Mouse (Mus musculus): Measurements from ENCODE around the gene Ndufc2. TPM values are rescaled to one million over a fixed set of nuclear protein-coding genes. Genes with fewer than 3 reads are reported as not detected.

Gene Ndufc2
- polyA plus RNA-seq, 1 experiment from 2014 or later: 429 TPM

- WGBS: 80% methylated on average over 25 of the region's 25 CpGs
- H3K27ac ChIP-seq (replicated peaks; ENCODE audit: low read depth, low read length): no peak within 1 kb of the TSS
Observed at GRCm38 (mm10) chr7:97416906-97417777, 17.3 kb downstream of the Ndufc2 start, which contains the start of gene Thrsp. Gene Thrsp (minus strand): TSS chr7:97417730.

DNA sequence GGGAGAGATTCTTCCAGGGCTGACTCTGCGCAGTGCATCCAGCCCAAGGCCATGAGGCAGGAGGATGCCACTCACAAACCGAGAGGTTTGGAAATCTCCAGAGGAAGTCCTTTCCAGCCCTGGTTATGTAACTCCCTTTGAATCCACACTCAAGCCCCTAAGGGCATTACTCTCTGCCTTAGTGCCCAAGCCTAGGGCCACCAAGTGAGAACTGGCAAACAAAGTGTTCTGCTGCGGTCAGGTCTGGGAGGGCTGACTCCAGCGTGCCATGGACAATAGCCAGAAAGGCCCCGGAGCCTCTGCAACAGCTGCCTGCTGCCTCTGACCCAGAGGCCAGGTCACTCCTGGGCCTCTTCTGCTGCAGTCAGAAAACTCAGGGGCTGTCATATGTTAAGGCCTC lies 18.9 kb downstream of the Ndufc2 start:
- Histone ChIP-seq H3K4me1 (ENCODE audit: control insufficient read depth, insufficient read depth, low read length) (no peaks in the 10 kb centered on the region), H3K9ac (ENCODE audit: low read depth, low read length) (no peak overlapping the region), H3K9me3 (ENCODE audit: control insufficient read depth, low read length) (no peaks in the 10 kb centered on the region), H3K36me3 (ENCODE audit: control insufficient read depth, insufficient read depth, low read length) (no peaks in the 10 kb centered on the region), H3K27ac (replicated peaks; ENCODE audit: low read depth, low read length) (no peak overlapping the region), H3K4me2 (ENCODE audit: low read depth, low read length) (no peak overlapping the region), H3K27me3 (replicated peaks; ENCODE audit: control insufficient read depth, insufficient read depth, low read length) (no peaks in the 10 kb centered on the region), H3K4me3 (ENCODE audit: low read depth, low read length) (no peak overlapping the region)
- no peak for DNase-seq (ENCODE audit: low spot score)
- ATAC-seq (ENCODE audit: low read depth): no peak
- 72% methylated on average over 5 of the region's 5 CpGs for WGBS

More at GRCm38 (mm10) chr7:97416906-97417777, 17.3 kb downstream of the Ndufc2 start, which contains the start of gene Thrsp:
- Histone ChIP-seq H3K4me3 (ENCODE audit: low read depth, low read length) (no peak within 1 kb of the TSS), H3K4me1 (ENCODE audit: control insufficient read depth, insufficient read depth, low read length) (no peaks in the 10 kb centered on the region), H3K4me2 (ENCODE audit: low read depth, low read length) (no peak within 1 kb of the TSS), H3K9me3 (ENCODE audit: control insufficient read depth, low read length) (no peaks in the 10 kb centered on the region), H3K36me3 (ENCODE audit: control insufficient read depth, insufficient read depth, low read length) (no peaks in the 10 kb centered on the region; the same call in 1 of the 2 replicates), H3K9ac (ENCODE audit: low read depth, low read length) (no peak within 1 kb of the TSS), H3K27me3 (replicated peaks; ENCODE audit: control insufficient read depth, insufficient read depth, low read length) (no peaks in the 10 kb centered on the region)
- no peak for ATAC-seq (ENCODE audit: low read depth)
- DNase-seq (ENCODE audit: low spot score): peak; percentile 35

GRCm38 (mm10) chr7:97419163-97419562 lies 19.4 kb downstream of the Ndufc2 start:
- DNase-seq (ENCODE audit: low spot score) (no peak), ATAC-seq (ENCODE audit: low read depth) (no peak)
- no peaks in the 10 kb centered on the region for H3K9me3 ChIP-seq (ENCODE audit: control insufficient read depth, low read length)
- no peak overlapping the region for H3K27ac ChIP-seq (replicated peaks; ENCODE audit: low read depth, low read length)
- H3K4me1 ChIP-seq (ENCODE audit: control insufficient read depth, insufficient read depth, low read length): no peaks in the 10 kb centered on the region
- H3K9ac ChIP-seq (ENCODE audit: low read depth, low read length): no peak overlapping the region
- no peaks in the 10 kb centered on the region for H3K27me3 ChIP-seq (replicated peaks; ENCODE audit: control insufficient read depth, insufficient read depth, low read length)
- no peak overlapping the region for H3K4me2 ChIP-seq (ENCODE audit: low read depth, low read length)
- H3K36me3 ChIP-seq (ENCODE audit: control insufficient read depth, insufficient read depth, low read length): no peaks in the 10 kb centered on the region
- 80% methylated on average over 5 of the region's 5 CpGs for WGBS
- no peak overlapping the region for H3K4me3 ChIP-seq (ENCODE audit: low read depth, low read length)

DNA sequence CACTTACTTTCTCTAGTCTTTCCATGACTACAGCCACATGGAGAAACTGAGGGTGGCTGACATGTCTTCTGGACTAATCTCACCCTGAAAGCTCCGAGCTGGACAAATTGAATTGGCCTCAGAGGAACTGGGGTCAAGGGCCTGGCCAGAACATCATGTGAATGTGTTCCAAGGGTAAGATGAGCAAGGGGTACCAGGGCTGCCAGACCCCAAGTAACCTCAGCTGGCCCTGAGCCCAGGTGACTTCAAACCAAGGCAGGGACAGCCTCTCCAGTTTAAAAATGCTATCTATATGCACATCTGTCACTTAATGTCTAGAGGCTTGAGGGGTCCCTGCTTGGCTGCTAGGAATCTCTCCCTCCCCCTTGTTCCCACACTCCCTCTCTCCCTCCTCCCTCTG lies 20.6 kb downstream of the Ndufc2 start:
- no peak overlapping the region for H3K4me3 ChIP-seq (ENCODE audit: low read depth, low read length)
- DNase-seq (ENCODE audit: low spot score) (no peak), ATAC-seq (ENCODE audit: low read depth) (no peak)
- no peaks in the 10 kb centered on the region for H3K27me3 ChIP-seq (replicated peaks; ENCODE audit: control insufficient read depth, insufficient read depth, low read length)
- H3K4me2 ChIP-seq (ENCODE audit: low read depth, low read length): no peak overlapping the region
- no peaks in the 10 kb centered on the region for H3K9me3 ChIP-seq (ENCODE audit: control insufficient read depth, low read length)
- no peak overlapping the region for H3K27ac ChIP-seq (replicated peaks; ENCODE audit: low read depth, low read length)
- WGBS: 56% methylated on average over 1 of the region's 1 CpGs
- H3K9ac ChIP-seq (ENCODE audit: low read depth, low read length): no peak overlapping the region
- H3K36me3 ChIP-seq (ENCODE audit: control insufficient read depth, insufficient read depth, low read length): no peaks in the 10 kb centered on the region
- H3K4me1 ChIP-seq (ENCODE audit: control insufficient read depth, insufficient read depth, low read length): no peaks in the 10 kb centered on the region

DNA sequence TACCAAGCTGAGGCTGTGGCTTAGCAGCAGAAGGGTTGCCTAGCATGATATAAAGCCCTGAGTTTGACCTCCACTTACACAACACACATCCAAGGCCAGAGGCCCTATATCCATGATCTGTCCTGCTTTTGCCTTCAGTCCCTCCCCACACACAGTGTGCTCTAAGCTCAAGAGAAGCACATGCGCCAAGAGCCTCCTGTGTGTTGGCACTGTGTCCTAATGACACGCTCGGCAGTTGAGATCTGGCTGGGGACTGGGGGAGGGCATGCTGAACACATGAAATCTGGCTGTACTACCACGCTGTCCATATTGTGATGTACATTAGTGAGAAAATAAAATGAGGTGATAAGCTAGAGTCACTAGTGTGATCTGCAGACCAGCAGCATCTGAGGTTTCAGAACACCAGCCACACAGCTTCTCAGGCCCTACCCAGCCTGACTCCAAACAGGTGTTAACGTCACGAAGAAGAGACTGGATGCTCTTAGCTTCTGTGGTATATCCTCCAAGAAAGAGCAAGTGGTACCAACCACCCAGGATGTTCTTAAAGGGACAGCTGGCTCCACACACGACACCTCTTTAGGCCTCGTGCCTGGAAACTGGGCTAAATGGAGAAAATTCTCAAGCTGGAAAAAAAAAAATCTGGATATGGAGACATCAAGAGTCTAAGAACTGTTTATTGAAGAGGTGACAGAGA lies 21.3 kb downstream of the Ndufc2 start:
- 80% methylated on average over 8 of the region's 8 CpGs for WGBS
- Histone ChIP-seq H3K4me2 (ENCODE audit: low read depth, low read length) (no peak overlapping the region), H3K36me3 (ENCODE audit: control insufficient read depth, insufficient read depth, low read length) (no peaks in the 10 kb centered on the region), H3K4me3 (ENCODE audit: low read depth, low read length) (no peak overlapping the region), H3K9ac (ENCODE audit: low read depth, low read length) (no peak overlapping the region), H3K27me3 (replicated peaks; ENCODE audit: control insufficient read depth, insufficient read depth, low read length) (no peaks in the 10 kb centered on the region), H3K27ac (replicated peaks; ENCODE audit: low read depth, low read length) (no peak overlapping the region), H3K4me1 (ENCODE audit: control insufficient read depth, insufficient read depth, low read length) (no peaks in the 10 kb centered on the region), H3K9me3 (ENCODE audit: control insufficient read depth, low read length) (no peaks in the 10 kb centered on the region)
- no peak for ATAC-seq (ENCODE audit: low read depth)
- DNase-seq (ENCODE audit: low spot score): no peak

GRCm38 (mm10) chr7:97423754-97424153 lies 24.0 kb downstream of the Ndufc2 start:
- Histone ChIP-seq H3K4me2 (ENCODE audit: low read depth, low read length) (no peak overlapping the region), H3K36me3 (ENCODE audit: control insufficient read depth, insufficient read depth, low read length) (no peaks in the 10 kb centered on the region), H3K4me1 (ENCODE audit: control insufficient read depth, insufficient read depth, low read length) (no peaks in the 10 kb centered on the region), H3K4me3 (ENCODE audit: low read depth, low read length) (no peak overlapping the region), H3K9ac (ENCODE audit: low read depth, low read length) (no peak overlapping the region), H3K27me3 (replicated peaks; ENCODE audit: control insufficient read depth, insufficient read depth, low read length) (no peaks in the 10 kb centered on the region), H3K9me3 (ENCODE audit: control insufficient read depth, low read length) (no peaks in the 10 kb centered on the region), H3K27ac (replicated peaks; ENCODE audit: low read depth, low read length) (no peak overlapping the region)
- 49% methylated on average over 5 of the region's 5 CpGs for WGBS
- DNase-seq (ENCODE audit: low spot score) (no peak), ATAC-seq (ENCODE audit: low read depth) (no peak)

GRCm38 (mm10) chr7:97424621-97425245 lies 24.9 kb downstream of the Ndufc2 start:
- DNase-seq (ENCODE audit: low spot score): peak; percentile 86
- Histone ChIP-seq H3K27ac (replicated peaks; ENCODE audit: low read depth, low read length) (no peak overlapping the region), H3K27me3 (replicated peaks; ENCODE audit: control insufficient read depth, insufficient read depth, low read length) (no peaks in the 10 kb centered on the region), H3K4me3 (ENCODE audit: low read depth, low read length) (no peak overlapping the region), H3K9ac (ENCODE audit: low read depth, low read length) (no peak overlapping the region), H3K36me3 (ENCODE audit: control insufficient read depth, insufficient read depth, low read length) (no peaks in the 10 kb centered on the region), H3K9me3 (ENCODE audit: control insufficient read depth, low read length) (no peaks in the 10 kb centered on the region), H3K4me1 (ENCODE audit: control insufficient read depth, insufficient read depth, low read length) (peaks cover 4% of the 10 kb centered on the region), H3K4me2 (ENCODE audit: low read depth, low read length) (no peak overlapping the region)
- peak; percentile 83 for ATAC-seq (ENCODE audit: low read depth)
- WGBS: 7% methylated on average over 12 of the region's 12 CpGs

DNA sequence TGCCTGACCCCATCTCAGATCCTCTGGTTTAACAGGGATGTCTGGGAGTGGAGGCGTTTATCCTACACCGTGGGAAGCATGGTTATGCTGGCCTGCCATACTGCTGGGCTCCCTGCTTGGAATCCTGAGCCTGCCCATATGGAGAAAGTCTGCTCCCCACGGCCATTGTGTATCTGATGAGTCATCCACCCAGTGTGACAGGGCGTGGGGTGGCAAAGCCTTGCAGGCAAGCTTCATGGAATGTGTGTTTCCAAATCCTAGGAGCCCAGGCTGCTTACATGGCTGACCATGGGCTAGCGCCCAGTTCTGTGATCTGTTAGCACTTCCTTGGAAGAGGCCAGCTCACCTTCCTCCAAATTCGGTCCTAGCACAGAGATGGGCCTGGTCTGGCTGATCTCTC lies 26.8 kb downstream of the Ndufc2 start:
- H3K27me3 ChIP-seq (replicated peaks; ENCODE audit: control insufficient read depth, insufficient read depth, low read length): no peaks in the 10 kb centered on the region
- H3K27ac ChIP-seq (replicated peaks; ENCODE audit: low read depth, low read length): no peak overlapping the region
- H3K4me3 ChIP-seq (ENCODE audit: low read depth, low read length): no peak overlapping the region
- H3K36me3 ChIP-seq (ENCODE audit: control insufficient read depth, insufficient read depth, low read length): no peaks in the 10 kb centered on the region
- 64% methylated on average over 6 of the region's 6 CpGs for WGBS
- no peak overlapping the region for H3K9ac ChIP-seq (ENCODE audit: low read depth, low read length)
- H3K4me1 ChIP-seq (ENCODE audit: control insufficient read depth, insufficient read depth, low read length): peaks cover 11% of the 10 kb centered on the region
- DNase-seq (ENCODE audit: low spot score): no peak
- no peak overlapping the region for H3K4me2 ChIP-seq (ENCODE audit: low read depth, low read length)
- H3K9me3 ChIP-seq (ENCODE audit: control insufficient read depth, low read length): no peaks in the 10 kb centered on the region
- no peak for ATAC-seq (ENCODE audit: low read depth)

All from embryonic facial prominence, embryonic 14.5 days (tissue).